Mouse (Mus musculus) gastrocnemius, postnatal 10 days (tissue): Measurements from ENCODE around the gene Gm20388. TPM values are rescaled to one million over a fixed set of nuclear protein-coding genes. Genes with fewer than 3 reads are reported as not detected.

ENCODE experiments used
- DNase-seq: peaks from one replicate; pipeline ENCODE4 v3.0.0; 2021; ENCODE audit warnings: mixed read lengths
- total RNA-seq, 2 experiments: library from RNA; stranded (reverse); gene quantifications; 2 replicates each; pipeline ENCODE4 v1.2.3; 2021

Gm20388 gene
- total RNA-seq, 2 experiments from 2014 or later, result 2.9 to 6.0 TPM

DNA sequence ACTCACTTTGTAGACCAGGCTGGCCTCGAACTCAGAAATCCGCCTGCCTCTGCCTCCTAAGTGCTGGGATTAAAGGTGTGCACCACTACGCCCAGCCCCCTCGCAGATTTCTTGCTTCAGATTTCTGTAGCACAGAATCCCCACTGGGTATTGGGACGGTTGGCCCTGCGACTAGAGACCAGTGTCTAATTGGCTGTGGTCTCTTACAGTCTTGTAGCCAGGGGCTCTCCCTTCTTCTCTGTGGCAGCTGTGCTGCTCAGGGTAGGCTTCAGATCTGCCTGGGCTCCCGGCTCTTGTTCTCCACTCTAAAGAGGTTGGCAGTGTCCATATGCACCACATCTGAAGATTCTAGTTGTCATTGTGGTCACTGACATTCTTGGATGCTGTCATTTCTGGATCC is 4349.3 kb downstream of the Gm20388 start:
- DNase-seq, result no peak

DNA sequence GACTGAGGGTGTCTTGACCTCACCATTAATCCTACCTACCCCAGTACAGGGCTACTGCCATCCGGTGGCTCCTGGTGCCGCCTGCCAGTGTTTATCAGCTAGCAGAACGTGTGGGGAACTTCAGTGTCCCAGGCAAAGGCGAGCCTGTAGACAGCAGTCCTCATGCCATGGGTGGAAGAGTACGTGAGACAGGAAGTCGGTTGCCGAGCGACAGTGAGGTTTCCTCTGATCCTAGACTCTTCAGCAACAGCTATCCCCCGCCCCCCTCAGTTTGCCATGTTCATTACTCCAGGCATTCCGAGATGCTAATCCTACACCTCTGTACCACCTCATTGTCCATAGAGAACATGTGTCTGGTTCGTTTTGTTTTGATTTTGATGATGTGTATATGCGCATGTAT is 4349.7 kb downstream of the Gm20388 start:
- no peak for DNase-seq

DNA sequence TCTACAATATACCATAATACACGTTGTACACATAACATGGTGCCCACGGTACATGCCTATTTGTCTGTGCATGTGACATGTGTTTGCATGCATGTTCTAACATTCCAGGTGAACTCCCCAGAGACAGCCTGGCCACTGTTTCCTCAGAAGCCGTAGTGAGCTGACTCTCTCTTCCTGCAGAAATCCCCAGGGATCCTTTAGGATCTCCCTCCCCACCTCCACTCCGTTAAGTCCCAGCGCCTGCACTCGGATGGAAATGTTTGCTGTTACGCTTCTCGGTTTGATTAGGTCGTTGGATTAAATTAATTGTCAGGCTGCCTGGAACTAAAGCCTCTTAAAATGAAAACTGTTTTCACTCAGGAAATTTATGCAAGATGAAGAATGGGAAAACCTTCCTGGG is 4352.4 kb downstream of the Gm20388 start:
- no peak for DNase-seq

DNA sequence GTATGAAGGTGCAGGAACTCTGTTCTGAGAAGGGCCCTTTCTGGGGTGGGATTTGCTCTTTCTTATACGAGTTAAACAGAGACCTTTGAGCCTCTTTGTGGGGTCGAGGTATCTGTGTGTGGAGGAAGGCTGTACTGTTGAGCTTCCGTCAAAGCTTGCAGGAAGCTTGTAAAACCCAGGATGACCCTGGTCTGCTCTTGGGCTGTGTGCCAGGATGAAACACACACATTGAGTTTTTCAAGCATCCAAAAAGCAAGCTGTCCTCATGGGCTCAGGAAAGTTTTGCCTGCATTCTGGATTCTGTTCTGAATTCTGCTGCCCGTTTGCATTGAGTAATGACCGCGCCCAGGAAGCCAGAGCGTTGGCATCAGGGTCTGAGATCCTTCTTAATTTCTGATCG is 4353.4 kb downstream of the Gm20388 start:
- DNase-seq, result no peak

DNA sequence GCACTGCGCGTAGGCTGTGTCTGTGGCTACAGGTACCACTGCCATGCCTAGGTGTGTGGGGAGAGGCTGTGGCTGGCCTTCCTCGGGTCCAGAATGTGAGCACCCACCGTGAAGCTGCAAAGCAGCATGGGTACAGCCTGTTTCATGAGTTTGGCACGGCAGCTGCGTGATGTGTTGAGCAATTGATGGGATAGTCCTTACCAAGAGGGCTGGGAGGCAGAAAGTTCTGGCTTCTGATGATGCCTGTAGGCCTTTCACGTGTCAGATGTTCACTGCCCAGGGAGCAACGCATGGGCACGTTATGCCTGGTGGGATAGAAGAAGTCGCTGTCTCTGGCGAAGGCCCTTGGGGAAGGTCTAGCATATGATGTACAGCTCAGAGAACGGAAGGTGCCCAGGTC is 4354.0 kb downstream of the Gm20388 start:
- no peak for DNase-seq

DNA sequence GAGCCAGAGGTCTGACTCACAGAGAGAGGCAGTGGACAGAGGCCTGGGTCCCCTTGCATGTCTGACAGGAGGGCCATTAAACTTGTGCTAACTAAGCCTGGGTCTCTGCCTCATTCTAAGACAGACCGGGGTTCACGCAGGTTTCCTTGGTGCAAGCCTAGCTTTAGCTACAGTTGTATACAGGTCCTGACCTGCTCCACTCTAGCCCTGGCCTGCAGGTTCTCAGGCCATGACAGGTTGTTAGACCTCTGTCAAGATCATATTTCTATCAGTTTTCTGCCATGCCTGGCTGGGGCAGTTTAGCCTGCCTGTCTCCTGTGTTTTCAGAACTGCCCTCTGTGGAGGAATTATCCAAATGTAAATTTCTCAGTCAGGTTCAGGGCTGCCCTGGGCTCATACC is 4354.5 kb downstream of the Gm20388 start:
- DNase-seq, result no peak

DNA sequence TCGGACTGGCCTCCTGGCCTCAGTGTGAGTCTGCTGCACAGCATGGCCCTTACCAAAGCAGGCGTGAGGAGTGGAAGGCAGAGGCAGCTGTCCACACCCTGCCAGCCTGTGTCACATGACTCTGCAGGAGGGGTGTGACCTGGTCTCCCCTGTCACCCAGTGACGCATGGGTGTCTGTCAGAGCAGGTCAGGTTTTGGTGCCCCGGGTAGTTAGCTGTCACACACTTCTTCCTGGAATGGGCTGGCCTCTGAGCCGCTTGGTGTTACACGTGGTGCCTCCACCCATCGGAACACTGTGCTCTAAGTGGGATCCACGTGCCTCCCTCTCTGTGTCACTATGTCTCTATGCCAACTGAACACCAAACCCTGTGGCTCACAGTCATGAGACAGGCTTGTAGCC is 4355.2 kb downstream of the Gm20388 start:
- DNase-seq, result no peak

DNA sequence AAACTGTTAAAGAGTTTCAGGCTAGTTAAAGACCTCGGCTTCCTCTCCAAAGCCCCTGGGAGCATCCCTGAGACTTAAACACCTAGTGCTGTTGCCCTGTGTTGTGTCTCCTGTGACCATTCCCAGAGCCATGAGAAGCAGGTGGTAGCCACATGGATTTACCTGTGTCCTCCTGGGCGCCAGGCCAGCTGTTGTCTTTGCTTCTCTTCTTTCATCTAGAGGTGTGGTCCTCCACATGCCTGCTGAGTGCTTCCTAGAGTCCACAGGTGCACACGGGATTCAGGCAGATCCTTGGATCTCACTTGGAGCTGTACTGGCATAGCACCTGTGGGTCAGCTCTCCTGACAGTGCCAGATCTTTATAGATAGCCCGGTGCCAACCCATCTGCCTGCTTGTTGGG is 4356.6 kb downstream of the Gm20388 start:
- no peak for DNase-seq

DNA sequence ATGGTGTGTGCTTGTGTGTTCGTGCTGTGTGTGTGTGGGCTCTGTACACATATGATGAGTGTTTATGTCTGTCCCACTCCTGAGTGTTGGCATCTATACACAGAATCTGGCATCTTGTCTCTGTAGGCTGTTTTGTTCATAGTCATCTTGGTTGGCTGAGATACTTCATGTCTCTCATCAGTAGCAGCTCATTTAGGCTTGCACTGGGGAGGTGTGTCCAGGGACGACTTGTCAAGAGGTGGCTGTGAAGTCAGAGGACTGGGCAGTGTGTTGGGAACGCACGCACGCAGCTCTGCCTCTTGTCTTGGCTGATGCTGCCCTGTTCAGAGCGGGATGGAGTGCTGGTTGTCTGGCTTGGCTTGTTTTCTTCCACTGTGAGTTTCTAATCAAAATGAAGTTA is 4359.9 kb downstream of the Gm20388 start:
- DNase-seq, result no peak

DNA sequence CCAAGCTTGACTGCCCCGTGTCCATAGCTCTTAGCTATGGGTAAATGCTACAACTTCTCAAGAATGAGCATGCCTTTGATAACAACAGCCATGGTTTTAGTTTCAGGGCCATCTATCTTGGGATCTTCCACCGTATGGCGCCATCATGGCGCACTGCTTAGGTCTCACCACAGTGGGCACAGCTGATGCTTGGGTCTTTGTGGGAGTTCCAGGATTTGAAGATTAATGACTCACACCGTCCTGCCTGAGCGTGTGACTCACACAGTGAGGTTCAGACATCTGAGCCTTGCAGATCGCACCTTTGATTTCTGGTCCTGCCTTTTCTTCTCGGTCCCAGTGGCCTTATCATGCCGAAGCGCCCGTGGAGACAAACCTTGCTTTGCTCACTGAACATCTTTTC is 4360.3 kb downstream of the Gm20388 start:
- no peak for DNase-seq

DNA sequence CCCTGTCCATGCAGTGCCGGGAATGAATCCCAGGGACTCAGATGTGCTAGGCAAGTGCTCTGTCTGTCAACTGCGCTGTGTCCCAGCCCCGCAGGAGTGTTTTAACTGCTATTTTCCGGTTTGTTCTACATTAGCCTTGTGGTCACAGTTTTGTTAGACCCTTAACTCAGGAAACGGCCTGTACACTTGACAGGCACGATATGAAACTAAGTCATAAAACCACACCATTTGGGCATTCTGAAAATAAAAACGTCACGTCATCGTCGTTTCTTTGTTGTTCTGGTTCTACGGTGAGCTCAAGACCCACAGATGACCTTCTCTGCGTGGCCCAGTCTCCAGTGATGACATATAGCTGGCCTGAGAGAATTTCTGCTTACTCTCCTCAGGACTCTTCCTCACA is 4360.9 kb downstream of the Gm20388 start:
- no peak for DNase-seq

DNA sequence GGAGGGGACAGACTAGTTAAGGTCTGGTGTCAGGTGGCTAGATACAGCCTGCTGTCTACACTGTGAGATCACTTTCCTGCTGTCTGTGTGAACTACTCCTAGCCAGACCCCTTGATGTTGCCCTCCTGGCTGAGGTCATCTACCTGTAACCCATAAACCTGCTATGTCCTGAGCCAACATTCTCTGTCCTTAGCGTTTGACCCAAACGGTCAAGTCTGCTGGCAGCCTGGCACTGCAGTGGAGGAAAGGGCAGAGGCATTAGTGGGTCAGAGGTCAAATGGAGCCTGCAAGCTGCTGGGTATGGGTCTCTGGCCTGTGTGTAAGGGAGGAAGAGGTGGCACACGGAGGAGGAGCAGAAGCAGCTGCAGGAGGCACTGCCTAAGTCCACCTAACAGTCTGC is 4362.2 kb downstream of the Gm20388 start:
- DNase-seq, result no peak

DNA sequence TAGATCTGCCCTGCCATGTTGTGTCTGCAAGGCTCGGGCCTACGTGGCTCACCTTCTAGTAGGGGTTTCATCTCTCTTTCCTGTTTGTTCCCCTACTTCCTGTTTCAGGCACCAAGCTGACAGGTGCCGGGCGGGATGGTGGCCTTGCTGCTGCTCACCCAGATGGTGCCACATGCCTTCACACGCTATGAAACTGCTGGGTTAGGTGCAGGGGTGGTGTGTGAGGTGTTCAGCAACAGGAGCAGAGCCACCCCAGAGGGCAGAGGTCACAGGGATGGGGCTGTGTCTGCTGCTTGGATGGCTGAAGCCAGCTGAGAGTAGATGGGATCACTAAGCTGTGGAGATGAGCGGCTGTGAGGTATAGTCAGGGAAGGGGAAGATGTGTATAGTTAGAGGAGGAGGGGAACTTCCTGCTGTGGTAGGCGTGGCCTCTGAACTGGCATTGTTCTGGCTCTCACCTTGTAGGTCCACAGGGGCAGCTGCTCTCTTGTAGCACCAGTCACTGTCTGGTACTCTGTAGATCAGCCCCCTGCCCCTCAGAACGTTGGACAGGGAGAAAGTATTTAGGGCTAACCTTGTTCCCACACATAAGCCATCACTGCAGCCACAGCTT is 4363.1 kb downstream of the Gm20388 start:
- DNase-seq, result no peak

DNA sequence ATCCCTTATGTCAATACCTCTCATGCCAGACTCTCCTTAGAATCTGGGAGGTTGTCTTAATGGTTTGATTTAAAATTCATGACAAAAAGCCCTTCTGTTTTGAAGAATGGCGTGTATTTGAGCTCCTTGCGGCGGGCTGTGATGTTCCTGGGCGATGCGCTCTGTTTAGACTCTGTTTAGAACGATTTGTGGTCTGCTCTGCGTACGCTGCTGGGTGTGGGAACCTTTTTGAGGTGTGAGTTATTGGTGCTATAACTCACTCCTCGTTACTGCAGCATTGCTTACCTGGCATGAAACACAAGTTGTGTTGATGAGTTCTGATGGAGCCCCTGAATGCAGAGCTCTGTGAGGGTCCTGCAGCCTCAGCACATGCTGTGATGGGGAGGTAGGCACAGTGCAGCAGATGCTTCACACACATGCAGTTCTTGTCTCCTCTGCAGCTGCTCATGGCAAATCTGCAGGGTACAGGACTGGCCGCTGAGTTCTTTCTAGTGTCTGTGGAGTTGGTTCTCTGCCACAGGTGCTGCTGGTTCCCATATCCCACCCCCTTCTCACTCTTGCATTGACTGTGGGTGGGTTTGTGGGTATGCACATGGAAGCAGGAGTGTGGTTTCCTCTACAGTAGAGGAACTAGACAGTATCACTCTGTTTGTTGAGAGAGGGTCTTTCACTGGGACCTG is 4363.9 kb downstream of the Gm20388 start:
- DNase-seq, result no peak

DNA sequence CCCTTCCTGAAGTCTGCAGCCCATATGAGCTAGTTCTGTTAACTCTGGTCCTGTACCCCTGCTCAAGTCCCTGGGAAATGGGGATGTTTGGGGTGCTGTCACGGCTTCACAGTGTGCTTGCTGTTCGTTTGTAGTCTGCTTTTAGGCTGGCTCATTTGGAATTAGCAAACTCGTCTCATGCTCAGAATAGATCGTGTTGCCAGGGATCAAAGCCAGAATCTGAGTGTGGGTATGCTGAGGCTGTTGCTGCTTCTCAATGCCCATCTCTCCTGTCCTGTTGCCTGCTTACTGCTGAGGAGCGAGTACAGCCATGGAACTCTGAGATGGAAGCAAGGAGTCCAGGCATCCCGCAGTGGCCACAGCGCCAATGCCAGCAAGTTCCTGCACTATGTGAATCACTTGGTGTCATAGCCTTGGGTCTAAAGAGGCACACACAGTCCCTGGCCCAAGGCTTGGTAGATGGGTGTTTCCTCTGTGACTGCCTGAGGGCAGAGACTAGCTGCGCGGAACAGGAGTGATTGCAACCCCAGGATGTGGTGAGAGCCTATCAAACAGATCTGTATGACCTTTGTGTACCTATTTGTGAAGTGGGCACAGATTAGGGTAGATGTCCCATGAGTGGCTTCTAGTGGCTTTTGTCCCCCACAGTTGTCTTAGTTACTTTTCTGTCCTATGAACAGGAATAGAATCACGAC is 4364.9 kb downstream of the Gm20388 start:
- DNase-seq, result no peak

DNA sequence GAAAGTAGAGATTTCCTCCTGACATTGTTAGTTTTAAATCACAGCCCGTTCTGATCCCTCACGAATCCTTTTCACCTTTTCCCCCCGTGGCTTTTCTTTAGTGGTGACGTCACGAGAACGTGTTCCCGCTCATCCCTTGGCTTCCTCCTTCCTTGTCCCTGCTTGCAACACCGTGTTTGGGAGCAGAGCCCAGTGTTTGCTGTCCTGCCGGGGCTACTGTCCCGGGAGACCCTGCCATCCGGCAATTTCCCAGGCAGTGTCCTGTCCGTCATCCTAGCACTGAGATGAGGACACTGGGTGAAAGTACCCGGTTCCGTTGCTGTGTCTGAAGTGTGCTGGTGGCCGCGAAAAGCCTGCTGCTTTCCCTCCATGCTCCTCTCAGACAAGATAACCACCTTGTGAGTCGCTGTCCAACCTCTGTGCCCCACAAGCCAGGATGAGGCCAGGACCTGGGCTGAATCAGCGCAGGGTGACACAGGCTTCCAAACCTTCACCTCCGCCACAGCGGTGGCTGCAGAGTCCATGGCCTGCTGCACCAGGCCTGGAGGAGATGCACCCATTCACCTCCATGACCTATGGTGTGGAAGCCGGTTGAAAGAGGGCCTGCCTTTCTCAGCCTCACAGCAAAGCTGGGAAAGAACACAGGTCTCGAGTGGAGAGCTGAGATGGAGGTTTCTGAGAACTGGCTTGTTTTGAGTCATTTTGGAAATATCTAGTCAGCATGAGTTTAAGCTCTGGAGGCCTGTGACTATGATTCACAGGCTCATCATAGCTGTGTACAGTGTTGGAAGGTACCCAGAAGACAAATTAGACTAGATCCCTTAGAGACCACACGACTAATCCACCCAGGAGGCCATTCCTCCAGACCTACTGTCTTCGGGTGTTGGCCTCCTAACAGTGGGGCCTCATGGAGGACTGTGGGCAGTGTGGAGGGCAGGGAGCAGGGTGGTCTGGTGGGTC is 4367.6 kb downstream of the Gm20388 start:
- no peak for DNase-seq

DNA sequence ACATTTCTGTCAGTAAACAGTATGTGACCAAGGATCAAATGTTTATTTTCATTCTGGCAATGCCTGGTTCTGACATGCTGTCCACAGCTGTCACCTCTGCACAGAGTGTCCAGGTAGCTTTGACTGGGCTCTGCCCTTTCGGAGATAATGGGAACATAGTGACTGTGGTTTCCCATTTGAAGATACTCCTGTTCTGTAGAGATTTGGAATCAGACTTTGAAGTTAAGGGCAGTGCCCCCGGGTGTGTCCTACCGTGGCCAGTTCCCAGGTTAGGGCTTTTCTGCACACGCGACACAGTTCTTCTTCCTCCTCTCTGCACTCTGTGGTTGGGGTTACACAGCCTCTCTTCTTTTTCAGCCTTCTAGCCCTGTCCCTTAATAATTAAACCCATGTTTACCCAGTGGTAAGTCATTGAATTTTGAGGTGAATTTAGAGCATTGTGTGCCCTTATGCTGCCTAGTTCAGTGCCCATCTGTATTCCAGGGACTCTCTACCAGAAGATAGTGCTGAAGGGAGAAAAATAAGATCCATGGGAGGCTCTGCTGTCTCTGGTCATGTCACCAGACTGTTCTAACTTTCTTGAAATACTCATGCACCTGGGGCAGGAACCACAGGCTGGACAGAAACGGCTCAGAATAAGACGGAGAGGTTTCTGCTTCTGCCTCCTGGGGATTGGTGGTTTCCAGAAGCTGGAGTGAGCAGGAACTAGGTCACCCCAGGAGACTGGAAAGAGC is 4368.5 kb downstream of the Gm20388 start:
- DNase-seq, result no peak

DNA sequence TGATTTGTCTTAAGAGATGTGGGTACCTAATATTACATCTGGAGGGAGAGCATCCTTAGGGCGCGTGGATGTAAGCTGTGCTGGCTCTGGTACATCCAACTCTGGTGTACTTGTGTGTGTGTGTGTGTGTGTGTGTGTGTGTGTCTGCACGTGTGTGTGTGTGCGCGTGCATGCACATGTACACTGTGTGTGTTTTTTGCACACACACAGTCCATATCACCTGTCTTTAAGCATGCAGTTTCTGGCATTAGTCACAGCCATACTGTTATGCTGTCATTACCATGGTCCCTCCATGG is 4369.0 kb downstream of the Gm20388 start:
- no peak for DNase-seq

DNA sequence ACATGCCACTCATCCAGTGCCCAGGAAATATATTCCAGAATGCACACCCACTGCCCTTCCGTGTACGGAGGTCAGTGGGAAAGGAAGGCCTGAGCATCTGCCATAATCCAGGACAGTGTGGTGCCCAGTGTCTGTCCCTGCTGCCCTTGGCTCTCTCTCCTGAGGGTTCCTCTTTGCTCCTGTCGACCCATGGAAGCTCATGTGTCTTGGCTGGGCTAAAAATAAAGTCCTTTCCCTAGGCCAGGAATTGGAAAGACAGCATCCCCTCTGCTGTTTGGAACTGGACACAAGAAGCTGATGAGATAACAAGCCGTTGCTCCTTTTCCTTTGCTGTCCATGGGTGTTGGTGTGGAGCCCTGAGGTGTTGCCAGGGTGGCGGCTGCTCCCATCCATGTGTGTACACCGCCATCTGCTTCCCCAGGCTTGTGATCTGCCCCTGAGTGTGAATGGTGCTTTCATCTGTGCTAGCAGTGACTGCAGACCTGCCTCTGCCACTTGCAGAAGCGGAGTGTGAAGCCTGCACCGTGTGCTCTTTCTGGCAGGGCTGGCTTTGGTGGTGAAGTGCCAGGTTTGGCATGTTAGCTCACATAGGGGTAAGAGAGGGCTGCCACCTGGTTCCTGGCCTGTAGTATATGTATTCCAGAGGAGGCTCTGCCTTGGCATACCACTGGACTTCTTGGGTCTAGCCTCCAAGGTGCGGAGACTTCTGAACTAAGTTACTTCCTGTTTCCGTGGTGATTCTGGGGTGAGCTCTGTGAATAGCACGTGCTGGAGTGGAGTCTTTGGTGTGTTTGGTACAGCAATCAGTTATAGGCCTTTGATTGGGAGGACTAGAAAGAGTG is 4371.3 kb downstream of the Gm20388 start:
- DNase-seq, result no peak

DNA sequence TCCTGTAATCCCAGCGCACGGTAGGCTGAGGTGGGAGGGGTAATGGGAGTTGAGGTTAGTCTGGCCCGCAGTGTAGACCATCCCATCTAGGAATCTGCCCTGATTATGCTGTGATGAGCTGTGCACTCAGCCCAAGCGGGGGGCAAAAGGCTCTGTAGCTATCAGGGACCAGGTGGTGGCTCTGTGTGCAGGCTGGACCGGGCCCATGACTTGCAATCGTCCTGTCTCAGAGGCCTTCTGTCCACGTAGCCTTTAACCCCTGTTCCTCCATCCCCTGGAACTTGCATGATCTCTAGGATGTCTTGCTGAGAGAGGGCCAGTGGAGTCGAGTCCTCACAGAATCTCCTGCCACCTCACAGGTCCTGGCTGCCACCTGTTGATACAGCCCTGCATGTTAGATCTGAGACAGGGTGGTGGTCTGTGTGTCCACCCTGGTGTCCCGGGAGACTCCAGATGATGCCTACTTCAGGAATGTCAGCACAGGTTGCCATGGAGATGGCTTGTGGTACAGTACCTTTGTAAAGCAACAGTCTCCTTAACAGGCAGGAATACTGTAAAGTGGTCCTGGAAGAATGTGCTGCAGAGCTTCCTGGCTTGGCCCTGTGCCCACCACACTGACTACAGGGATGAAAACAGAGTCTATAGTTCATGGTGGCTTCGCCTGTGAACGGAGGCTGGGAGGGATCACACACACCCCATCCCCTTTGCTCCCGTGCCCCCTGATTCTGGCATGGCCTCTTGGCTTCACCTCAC is 4372.4 kb downstream of the Gm20388 start:
- no peak for DNase-seq
